Mouse (Mus musculus): Measurements from ENCODE around the gene Gps1.

GRCm38 (mm10) chr11:120818251-120818650 lies 34.2 kb downstream of the Gps1 start:
- no peak for TF ChIP-seq CTCF (IDR thresholded peaks at IDR 0.05; ENCODE audit: extremely low read depth, insufficient read depth, low read length)
- no peak for TF ChIP-seq POLR2A (IDR thresholded peaks at IDR 0.05; ENCODE audit: extremely low read depth, insufficient read depth, low read length)
